Mouse (Mus musculus): Measurements from ENCODE around the gene Plekha5. TPM values are rescaled to one million over a fixed set of nuclear protein-coding genes. Genes with fewer than 3 reads are reported as not detected.
"Not testable (repeated sequence)": the region's sequence is repeated elsewhere in the genome, so short reads cannot be mapped to it uniquely, and the experiment has no call there.

Plekha5 gene
- polyA plus RNA-seq, 1 experiment = 56.6 TPM

- TF ChIP-seq POLR2A (IDR thresholded peaks at IDR 0.05; ENCODE audit: control insufficient read depth, low read depth, low read length) (no peak), CTCF (IDR thresholded peaks at IDR 0.05; ENCODE audit: control insufficient read depth, insufficient read depth, insufficient replicate concordance, low read depth, low read length) (no peak)
- Histone ChIP-seq H3K4me1 (ENCODE audit: control insufficient read depth, insufficient read depth, low read length) (no peaks in the 10 kb centered on the region), H3K36me3 (ENCODE audit: control insufficient read depth, insufficient read depth, low read length) (peaks cover 9% of the 10 kb centered on the region), H3K27ac (ENCODE audit: control insufficient read depth, insufficient read depth, low read depth, low read length) (peak overlapping the region; percentile 27), H3K4me3 (ENCODE audit: control insufficient read depth, low read depth, low read length) (peak overlapping the region; percentile 31), H3K27me3 (ENCODE audit: control insufficient read depth, insufficient read depth, low read length) (no peaks in the 10 kb centered on the region)
Measured at GRCm38 (mm10) chr6:140593420-140594170, 169.7 kb downstream of the Plekha5 start.

- H3K36me3 ChIP-seq (ENCODE audit: control insufficient read depth, insufficient read depth, low read length); H3K27me3 ChIP-seq (ENCODE audit: control insufficient read depth, insufficient read depth, low read length); H3K4me3 ChIP-seq (ENCODE audit: control insufficient read depth, low read depth, low read length); H3K27ac ChIP-seq (ENCODE audit: control insufficient read depth, insufficient read depth, low read depth, low read length); H3K4me1 ChIP-seq (ENCODE audit: control insufficient read depth, insufficient read depth, low read length): not testable (repeated sequence)
Measured at GRCm38 (mm10) chr6:140595551-140595950, 171.7 kb downstream of the Plekha5 start.

GRCm38 (mm10) chr6:140597381-140598329 lies 173.8 kb downstream of the Plekha5 start:
- H3K36me3 ChIP-seq (ENCODE audit: control insufficient read depth, insufficient read depth, low read length) = peaks cover 4% of the 10 kb centered on the region

GRCm38 (mm10) chr6:140598516-140598915 lies 174.7 kb downstream of the Plekha5 start:
- Histone ChIP-seq H3K27me3 (ENCODE audit: control insufficient read depth, insufficient read depth, low read length) (no peaks in the 10 kb centered on the region), H3K36me3 (ENCODE audit: control insufficient read depth, insufficient read depth, low read length) (peaks cover 4% of the 10 kb centered on the region), H3K27ac (ENCODE audit: control insufficient read depth, insufficient read depth, low read depth, low read length) (no peak overlapping the region), H3K4me1 (ENCODE audit: control insufficient read depth, insufficient read depth, low read length) (no peaks in the 10 kb centered on the region), H3K4me3 (ENCODE audit: control insufficient read depth, low read depth, low read length) (no peak overlapping the region)
- TF ChIP-seq POLR2A (IDR thresholded peaks at IDR 0.05; ENCODE audit: control insufficient read depth, low read depth, low read length) = no peak
- TF ChIP-seq CTCF (IDR thresholded peaks at IDR 0.05; ENCODE audit: control insufficient read depth, insufficient read depth, insufficient replicate concordance, low read depth, low read length) = no peak

More at GRCm38 (mm10) chr6:140597381-140598329, 173.8 kb downstream of the Plekha5 start:
- H3K4me3 ChIP-seq (ENCODE audit: control insufficient read depth, low read depth, low read length) = no peak overlapping the region
- no peak for TF ChIP-seq CTCF (IDR thresholded peaks at IDR 0.05; ENCODE audit: control insufficient read depth, insufficient read depth, insufficient replicate concordance, low read depth, low read length)
- no peak for TF ChIP-seq POLR2A (IDR thresholded peaks at IDR 0.05; ENCODE audit: control insufficient read depth, low read depth, low read length)
- H3K4me1 ChIP-seq (ENCODE audit: control insufficient read depth, insufficient read depth, low read length) = no peaks in the 10 kb centered on the region
- H3K27me3 ChIP-seq (ENCODE audit: control insufficient read depth, insufficient read depth, low read length) = no peaks in the 10 kb centered on the region
- H3K27ac ChIP-seq (ENCODE audit: control insufficient read depth, insufficient read depth, low read depth, low read length) = no peak overlapping the region

- Histone ChIP-seq H3K27ac (ENCODE audit: control insufficient read depth, insufficient read depth, low read depth, low read length) (no peak overlapping the region), H3K4me3 (ENCODE audit: control insufficient read depth, low read depth, low read length) (no peak overlapping the region), H3K4me1 (ENCODE audit: control insufficient read depth, insufficient read depth, low read length) (no peaks in the 10 kb centered on the region), H3K27me3 (ENCODE audit: control insufficient read depth, insufficient read depth, low read length) (no peaks in the 10 kb centered on the region), H3K36me3 (ENCODE audit: control insufficient read depth, insufficient read depth, low read length) (peaks cover 2% of the 10 kb centered on the region)
- no peak for TF ChIP-seq POLR2A (IDR thresholded peaks at IDR 0.05; ENCODE audit: control insufficient read depth, low read depth, low read length)
- no peak for TF ChIP-seq CTCF (IDR thresholded peaks at IDR 0.05; ENCODE audit: control insufficient read depth, insufficient read depth, insufficient replicate concordance, low read depth, low read length)
Measured at GRCm38 (mm10) chr6:140599337-140599736, 175.5 kb downstream of the Plekha5 start.

GRCm38 (mm10) chr6:140600671-140601070 lies 176.8 kb downstream of the Plekha5 start:
- H3K4me3 ChIP-seq (ENCODE audit: control insufficient read depth, low read depth, low read length) = not testable (repeated sequence)

GRCm38 (mm10) chr6:140601175-140601574 lies 177.3 kb downstream of the Plekha5 start:
- TF ChIP-seq POLR2A (IDR thresholded peaks at IDR 0.05; ENCODE audit: control insufficient read depth, low read depth, low read length) (no peak), CTCF (IDR thresholded peaks at IDR 0.05; ENCODE audit: control insufficient read depth, insufficient read depth, insufficient replicate concordance, low read depth, low read length) (no peak)
- Histone ChIP-seq H3K36me3 (ENCODE audit: control insufficient read depth, insufficient read depth, low read length) (no peaks in the 10 kb centered on the region; the same call in 1 of the 2 replicates), H3K27me3 (ENCODE audit: control insufficient read depth, insufficient read depth, low read length) (no peaks in the 10 kb centered on the region), H3K4me1 (ENCODE audit: control insufficient read depth, insufficient read depth, low read length) (no peaks in the 10 kb centered on the region), H3K4me3 (ENCODE audit: control insufficient read depth, low read depth, low read length) (no peak overlapping the region), H3K27ac (ENCODE audit: control insufficient read depth, insufficient read depth, low read depth, low read length) (no peak overlapping the region)

More at GRCm38 (mm10) chr6:140600671-140601070, 176.8 kb downstream of the Plekha5 start:
- not testable (repeated sequence) for H3K27me3 ChIP-seq (ENCODE audit: control insufficient read depth, insufficient read depth, low read length); H3K27ac ChIP-seq (ENCODE audit: control insufficient read depth, insufficient read depth, low read depth, low read length); H3K4me1 ChIP-seq (ENCODE audit: control insufficient read depth, insufficient read depth, low read length); H3K36me3 ChIP-seq (ENCODE audit: control insufficient read depth, insufficient read depth, low read length)

Measured in testis, adult 2 months (tissue).